Mouse (Mus musculus): ENCODE results near the gene Med13l.
"Not testable (repeated sequence)": the region's sequence is repeated elsewhere in the genome, so short reads cannot be mapped to it uniquely, and the experiment has no call there.

The Med13l gene

DNA sequence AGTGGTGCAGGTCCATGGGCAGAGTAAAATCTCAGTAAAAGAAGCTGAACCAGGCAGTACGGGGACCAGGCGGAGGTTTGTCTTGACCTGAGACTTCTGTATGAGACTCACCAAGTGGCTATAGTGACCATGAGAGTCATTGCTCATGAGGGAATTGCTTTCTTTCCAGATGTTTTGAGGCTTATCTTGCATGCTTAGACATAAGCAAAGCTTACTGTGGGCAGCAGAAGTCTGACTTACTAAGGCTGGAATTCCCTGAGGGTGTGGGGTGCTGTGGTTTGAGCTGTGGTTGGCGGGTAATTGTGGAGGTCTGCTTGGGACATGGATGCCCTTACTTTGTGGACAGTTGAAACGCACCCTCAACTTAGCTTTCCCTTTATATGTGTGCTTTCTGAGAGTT, 67.7 kb downstream of the Med13l start:
- CTCF ChIA-PET: no interaction called here

DNA sequence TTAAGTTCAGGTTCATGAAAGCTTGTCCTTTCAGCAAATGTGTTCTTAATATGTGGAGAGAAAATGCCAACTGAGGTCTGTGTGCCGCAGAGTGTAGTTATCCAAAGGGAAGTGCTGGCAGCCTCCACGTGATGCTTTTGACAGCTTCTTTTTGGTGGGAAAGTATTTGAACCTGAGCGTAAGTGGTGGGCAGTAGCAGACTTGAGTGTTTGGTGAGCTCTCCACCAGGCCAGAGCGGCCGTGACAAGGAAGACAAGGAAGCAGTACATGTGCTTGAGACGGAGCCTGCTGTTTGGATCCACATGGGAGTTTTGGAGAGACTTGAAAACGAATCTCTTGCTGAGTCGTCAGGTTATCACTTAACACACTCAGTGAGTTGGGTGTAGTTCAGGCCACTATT, 71.9 kb downstream of the Med13l start:
- CTCF ChIA-PET: no interaction called here

DNA sequence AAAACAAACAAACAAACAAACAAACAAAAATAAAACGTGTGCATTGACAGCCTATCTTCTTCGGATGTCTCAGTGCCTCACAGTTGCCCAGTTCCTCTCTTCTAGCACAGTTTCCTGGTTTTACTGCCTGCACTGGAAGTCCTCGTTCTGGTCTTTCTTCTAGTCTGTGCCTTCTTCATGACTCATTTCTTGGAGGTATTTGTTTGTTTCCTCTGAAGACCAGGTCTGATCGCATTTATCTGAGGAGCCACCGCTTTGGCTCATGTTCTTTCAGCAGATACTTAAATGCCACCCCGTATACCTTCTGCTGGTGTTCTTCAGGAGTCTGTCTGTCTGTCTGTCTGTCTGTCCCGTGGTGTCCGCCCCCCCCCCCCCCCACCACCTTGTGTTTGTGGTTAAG, 72.6 kb downstream of the Med13l start:
- CTCF ChIA-PET: no interaction called here

GRCm38 (mm10) chr5:118635476-118636187, 75.2 kb downstream of the Med13l start:
- CTCF ChIA-PET: no interaction called here

DNA sequence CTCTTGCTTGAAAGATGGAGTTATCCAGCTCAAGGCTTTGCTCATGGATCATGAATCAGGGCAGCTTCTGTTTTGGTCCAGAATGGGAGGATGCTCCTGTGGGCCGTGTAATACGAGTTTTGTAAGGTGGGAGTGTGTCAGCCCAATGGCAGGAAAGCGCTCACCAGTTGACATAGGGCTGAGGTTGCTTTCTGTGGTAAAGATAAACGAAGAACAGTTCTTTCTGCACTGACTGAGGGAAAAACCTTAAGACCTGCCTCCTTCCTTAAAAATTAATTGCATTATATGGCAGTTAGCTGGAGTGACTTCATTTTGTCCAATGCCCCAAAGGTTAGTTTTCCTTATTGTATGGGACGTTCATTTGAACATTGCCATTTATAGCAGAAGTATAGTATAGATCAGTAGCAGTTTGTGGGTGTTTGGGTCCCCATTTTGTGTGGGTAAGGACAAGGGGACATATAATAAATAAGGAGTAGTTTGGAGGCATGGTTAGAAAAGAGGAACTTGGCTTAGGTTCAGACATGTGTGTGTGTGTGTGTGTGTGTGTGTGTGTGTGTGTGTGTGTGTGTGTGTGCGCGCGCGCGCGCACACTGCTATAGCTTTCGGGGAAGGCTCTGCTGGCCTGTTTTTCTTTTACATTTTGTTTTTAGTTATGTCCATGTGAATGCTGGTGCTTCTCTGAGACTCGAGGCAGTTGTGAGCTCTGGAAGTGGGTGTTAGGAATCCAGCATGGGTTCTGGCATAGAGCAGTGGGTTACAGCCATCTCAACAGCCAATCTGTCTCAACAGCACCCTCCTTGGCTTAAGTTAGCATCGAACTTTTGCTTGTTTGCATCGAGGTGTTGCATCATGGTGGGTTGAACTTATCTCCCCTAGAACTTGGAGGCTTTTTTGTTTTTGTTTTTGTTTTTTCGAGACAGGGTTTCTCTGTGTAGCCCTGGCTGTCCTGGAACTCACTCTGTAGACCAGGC, 76.2 kb downstream of the Med13l start:
- CTCF ChIA-PET: interaction anchor here (0.7 kb wide), 2 partner anchors 21 to 85 kb away, joined by 5 to 12 read pairs; no protein-coding TSS in a partner anchor

- CTCF ChIA-PET: interaction anchor here (0.6 kb wide), 1 partner anchor 49 kb away, joined by 4 read pairs; no protein-coding TSS in a partner anchor
These were observed 77.5 kb downstream of the Med13l start for GRCm38 (mm10) chr5:118637931-118638330.

DNA sequence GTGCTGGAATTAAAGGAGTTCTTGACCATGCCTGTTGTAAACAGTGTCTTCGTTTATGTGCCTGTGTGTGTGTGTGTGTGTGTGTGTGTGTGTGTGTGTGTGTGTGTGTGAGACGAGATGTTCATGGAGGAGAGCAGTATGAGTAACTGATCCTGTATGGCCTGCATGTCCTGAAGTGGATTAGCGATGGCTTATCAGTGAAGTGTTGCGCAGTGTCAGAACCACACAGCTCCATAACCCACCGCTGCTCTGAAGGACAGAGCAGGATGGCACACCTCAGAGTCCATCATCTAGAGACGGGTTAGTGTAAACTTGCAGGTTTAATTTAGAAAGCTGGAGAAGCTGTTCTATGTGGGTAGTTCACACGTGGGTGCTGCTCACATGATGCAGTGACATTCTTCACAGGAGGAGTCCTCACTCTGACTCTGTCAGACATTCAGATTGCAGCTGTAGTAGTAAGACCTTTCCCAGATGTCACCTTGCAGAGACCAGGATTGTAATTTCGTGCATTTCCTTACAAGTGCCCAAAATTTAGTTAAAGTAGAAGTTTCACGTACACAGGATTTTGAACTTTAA, 78.1 kb downstream of the Med13l start:
- CTCF ChIA-PET: interaction anchor here (0.7 kb wide), 1 partner anchor 17 kb away, joined by 6 read pairs; no protein-coding TSS in a partner anchor

- CTCF ChIA-PET: interaction anchor here (0.7 kb wide), 1 partner anchor 17 kb away, joined by 6 read pairs; no protein-coding TSS in a partner anchor
These were observed 78.7 kb downstream of the Med13l start for GRCm38 (mm10) chr5:118639117-118639707.

GRCm38 (mm10) chr5:118644041-118644440, 83.6 kb downstream of the Med13l start:
- CTCF ChIA-PET: interaction anchor here (0.6 to 0.7 kb wide), 3 partner anchors 11 to 1459 kb away, joined by 3 to 4 read pairs (median 4); no protein-coding TSS in a partner anchor

GRCm38 (mm10) chr5:118644511-118644910, 84.0 kb downstream of the Med13l start:
- CTCF ChIA-PET: interaction anchor here (0.6 to 0.7 kb wide), 5 partner anchors 10 to 1459 kb away, joined by 3 to 4 read pairs (median 4); no protein-coding TSS in a partner anchor

GRCm38 (mm10) chr5:118645196-118645805, 84.8 kb downstream of the Med13l start:
- CTCF ChIA-PET: interaction anchor here (0.6 kb wide), 1 partner anchor 87 kb away, joined by 4 read pairs; no protein-coding TSS in a partner anchor

- CTCF ChIA-PET: no interaction called here
These were observed 86.4 kb downstream of the Med13l start for GRCm38 (mm10) chr5:118646897-118647296.

DNA sequence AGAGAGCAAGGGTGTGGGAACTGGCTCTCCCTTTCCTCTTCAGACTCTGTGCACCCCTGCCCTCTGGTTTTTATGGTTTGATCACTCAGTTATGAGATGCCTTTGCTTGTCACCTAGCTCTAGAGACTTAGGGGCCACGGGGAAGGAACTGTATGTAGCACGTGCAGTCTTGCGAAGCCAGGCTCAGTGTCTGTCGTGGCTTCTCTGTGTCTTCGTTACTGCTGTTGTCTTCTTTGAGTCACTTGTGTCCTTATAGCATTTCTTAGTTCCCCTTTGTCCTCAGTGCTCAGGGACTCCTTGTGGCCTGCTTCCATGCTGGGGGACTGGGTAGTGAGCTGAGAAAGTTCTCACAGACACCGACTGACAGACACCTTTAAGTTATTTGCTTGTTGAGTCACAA, 86.9 kb downstream of the Med13l start:
- CTCF ChIA-PET: no interaction called here

- CTCF ChIA-PET: interaction anchor here (0.7 kb wide), 2 partner anchors 9 to 319 kb away, joined by 4 to 9 read pairs; no protein-coding TSS in a partner anchor
These were observed 88.9 kb downstream of the Med13l start for GRCm38 (mm10) chr5:118649215-118650006.

GRCm38 (mm10) chr5:118650007-118650548, 89.6 kb downstream of the Med13l start:
- CTCF ChIA-PET: interaction anchor here (0.7 kb wide), 2 partner anchors 9 to 49 kb away, joined by 4 to 9 read pairs; no protein-coding TSS in a partner anchor

GRCm38 (mm10) chr5:118650746-118651145, 90.3 kb downstream of the Med13l start:
- CTCF ChIA-PET: no interaction called here

DNA sequence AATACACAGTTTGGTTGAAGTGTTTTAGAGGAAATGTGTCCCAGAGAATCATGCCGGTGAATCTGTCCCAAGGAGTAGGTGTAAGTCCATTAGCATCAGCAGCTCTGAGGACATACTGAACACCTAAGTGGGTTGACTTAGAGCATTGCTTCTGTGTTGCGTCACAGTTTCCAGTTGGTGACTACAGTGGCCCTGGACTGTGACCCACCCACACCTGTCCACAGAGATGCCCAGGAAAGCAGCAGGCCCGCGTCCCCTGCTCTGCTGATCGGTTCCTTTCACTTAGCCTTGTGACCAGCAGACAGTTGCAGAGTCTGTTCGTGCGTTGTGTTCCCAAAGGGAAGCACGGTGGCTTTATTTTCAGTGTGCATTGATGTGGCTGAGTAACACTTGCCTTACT, 92.1 kb downstream of the Med13l start:
- CTCF ChIA-PET: interaction anchor here (0.6 kb wide), 1 partner anchor 89 kb away, joined by 5 read pairs; no protein-coding TSS in a partner anchor

DNA sequence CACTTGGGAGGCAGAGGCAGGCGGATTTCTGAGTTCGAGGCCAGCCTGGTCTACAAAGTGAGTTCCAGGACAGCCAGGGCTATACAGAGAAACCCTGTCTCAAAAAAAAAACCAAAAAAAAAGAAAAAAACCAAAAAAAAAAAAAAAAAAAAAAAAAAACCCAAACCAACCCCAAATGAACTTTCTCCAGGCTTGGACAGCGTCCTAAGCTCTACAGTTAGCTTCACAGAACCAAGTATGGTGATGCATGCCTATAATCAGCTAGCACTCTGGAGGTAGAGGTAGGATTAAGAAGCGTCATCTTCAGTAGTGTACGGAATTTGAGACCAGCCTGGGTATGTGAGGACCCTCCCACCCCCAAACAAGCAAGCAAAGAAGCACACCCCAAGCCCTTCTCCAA, 92.6 kb downstream of the Med13l start:
- CTCF ChIA-PET: not testable (repeated sequence)

DNA sequence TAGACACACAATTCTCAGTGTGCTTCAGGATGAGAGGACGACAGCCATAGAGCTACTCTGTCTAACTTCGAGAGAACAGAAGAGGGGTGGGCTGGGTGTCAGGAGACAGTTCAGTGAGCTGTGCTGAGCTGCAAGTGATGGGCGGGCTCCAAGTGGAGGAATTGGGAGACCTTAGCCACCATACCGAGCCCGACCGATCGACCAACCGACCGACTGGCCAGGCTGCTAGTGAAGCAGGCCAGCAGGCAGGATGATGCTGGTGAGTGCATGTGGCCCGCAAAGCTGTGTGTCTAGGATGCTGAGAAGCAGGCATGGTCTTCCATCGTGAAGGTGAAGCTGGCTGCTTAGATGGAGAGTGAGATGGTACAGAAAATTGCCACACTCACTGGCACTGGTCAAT, 94.1 kb downstream of the Med13l start:
- CTCF ChIA-PET: interaction anchor here (0.6 to 0.8 kb wide), 3 partner anchors 10 to 92 kb away, joined by 3 to 4 read pairs (median 3); no protein-coding TSS in a partner anchor

All from spleen, embryonic (tissue).